Mouse (Mus musculus) limb, embryonic 15.5 days (tissue): ENCODE measurements around the gene Max. TPM values are rescaled to one million over a fixed set of nuclear protein-coding genes. Genes with fewer than 3 reads are reported as not detected.

ENCODE experiments used
- ATAC-seq: fragments of 200-750 bp; cut with Nextera tagmentation; 2 replicates; pipeline ENCODE4 v1.8.0; 2017; ENCODE audit warnings: low read depth, moderate TSS enrichment; ENCODE audit not compliant: insufficient number of reproducible peaks, low FRiP score, low TSS enrichment
- H3K27ac ChIP-seq: fragments of 300-500 bp; sonication (generic); 2 replicates; pipeline ENCODE4 v1.5.1; 2015; ENCODE audit warnings: moderate library complexity, mild to moderate bottlenecking, inconsistent platforms
- H3K27me3 ChIP-seq: fragments of 300-500 bp; sonication (generic); 2 replicates; pipeline ENCODE4 v1.6.1; 2015; ENCODE audit warnings: inconsistent platforms
- H3K36me3 ChIP-seq: fragments of 300-500 bp; sonication (generic); 2 replicates; pipeline ENCODE4 v1.6.1; 2015; ENCODE audit warnings: inconsistent platforms
- H3K4me1 ChIP-seq: fragments of 300-500 bp; sonication (generic); 2 replicates; pipeline ENCODE4 v1.6.1; 2015; ENCODE audit warnings: inconsistent platforms
- H3K4me2 ChIP-seq: fragments of 300-500 bp; sonication (generic); 2 replicates; pipeline ENCODE4 v1.6.1; 2015; ENCODE audit warnings: mild to moderate bottlenecking, inconsistent platforms
- H3K4me3 ChIP-seq: fragments of 300-500 bp; sonication (generic); 2 replicates; pipeline ENCODE4 v1.5.1; 2015; ENCODE audit warnings: mild to moderate bottlenecking, inconsistent platforms
- H3K9ac ChIP-seq: fragments of 300-500 bp; sonication (generic); 2 replicates; pipeline ENCODE4 v1.6.1; 2015; ENCODE audit warnings: inconsistent platforms
- H3K9me3 ChIP-seq: fragments of 300-500 bp; sonication (generic); 2 replicates; pipeline ENCODE4 v1.6.1; 2016; ENCODE audit warnings: inconsistent platforms
- WGBS: fragments of 180-500 bp; shearing (Covaris S2); methylation state at CpG from one replicate; pipeline ENCODE4 v1.1.7; 2015; 5-methylcytosine and 5-hydroxymethylcytosine counted together
- polyA plus RNA-seq: library from polyadenylated mRNA; unstranded; fragments of >200 nt; fragmentation: Nextera tagmentation; extraction: Ambion mirVana; gene quantifications from 2 replicates; pipeline ENCODE4 v1.2.1, GENCODE M21; 2015

Max gene
- polyA plus RNA-seq, 1 experiment from 2014 or later: 20.1 TPM

- no peak overlapping the region for H3K4me2 ChIP-seq
- no peak for ATAC-seq
- WGBS: 78% methylated on average over 10 of the region's 10 CpGs
Measured at GRCm38 (mm10) chr12:76894792-76895559, 67.0 kb downstream of the Max start.

GRCm38 (mm10) chr12:76892910-76893695 is 68.9 kb downstream of the Max start:
- no peak for ATAC-seq
- H3K9me3 ChIP-seq: no peaks in the 10 kb centered on the region
- no peaks in the 10 kb centered on the region for H3K27me3 ChIP-seq
- no peak overlapping the region for H3K4me2 ChIP-seq
- H3K4me1 ChIP-seq: peaks cover 15% of the 10 kb centered on the region; the same call in 1 of the 2 replicates
- peaks cover 33% of the 10 kb centered on the region for H3K36me3 ChIP-seq
- H3K4me3 ChIP-seq: no peak overlapping the region
- H3K9ac ChIP-seq: no peak overlapping the region
- no peak overlapping the region for H3K27ac ChIP-seq
- 86% methylated on average over 16 of the region's 16 CpGs for WGBS

More at GRCm38 (mm10) chr12:76894792-76895559, 67.0 kb downstream of the Max start:
- peaks cover 31% of the 10 kb centered on the region for H3K36me3 ChIP-seq
- no peak overlapping the region for H3K4me3 ChIP-seq
- no peak overlapping the region for H3K9ac ChIP-seq
- no peaks in the 10 kb centered on the region for H3K9me3 ChIP-seq
- H3K27ac ChIP-seq: 0 out of 2 replicates have a peak overlapping the region, but pooled peaks have one; percentile 22
- no peaks in the 10 kb centered on the region for H3K27me3 ChIP-seq
- H3K4me1 ChIP-seq: peaks cover 15% of the 10 kb centered on the region; the same call in 1 of the 2 replicates

GRCm38 (mm10) chr12:76891160-76891559 is 70.8 kb downstream of the Max start:
- Histone ChIP-seq H3K9ac (no peak overlapping the region), H3K27me3 (no peaks in the 10 kb centered on the region), H3K36me3 (peaks cover 37% of the 10 kb centered on the region), H3K27ac (no peak overlapping the region), H3K4me3 (no peak overlapping the region), H3K4me2 (no peak overlapping the region), H3K9me3 (no peaks in the 10 kb centered on the region), H3K4me1 (peaks cover 13% of the 10 kb centered on the region; the same call in 1 of the 2 replicates)
- WGBS: 86% methylated on average over 3 of the region's 3 CpGs
- ATAC-seq: no peak

GRCm38 (mm10) chr12:76889404-76890184 is 72.4 kb downstream of the Max start:
- no peak overlapping the region for H3K4me2 ChIP-seq
- WGBS: 89% methylated on average over 11 of the region's 11 CpGs
- no peaks in the 10 kb centered on the region for H3K9me3 ChIP-seq
- ATAC-seq: no peak
- H3K36me3 ChIP-seq: peaks cover 37% of the 10 kb centered on the region
- no peak overlapping the region for H3K4me3 ChIP-seq
- H3K27me3 ChIP-seq: no peaks in the 10 kb centered on the region
- no peak overlapping the region for H3K27ac ChIP-seq
- H3K9ac ChIP-seq: no peak overlapping the region
- no peaks in the 10 kb centered on the region for H3K4me1 ChIP-seq

GRCm38 (mm10) chr12:76887941-76888340 is 74.1 kb downstream of the Max start:
- no peak overlapping the region for H3K4me2 ChIP-seq
- no peak overlapping the region for H3K27ac ChIP-seq
- H3K27me3 ChIP-seq: no peaks in the 10 kb centered on the region
- peaks cover 37% of the 10 kb centered on the region for H3K36me3 ChIP-seq
- H3K9me3 ChIP-seq: no peaks in the 10 kb centered on the region
- WGBS: 92% methylated on average over 12 of the region's 12 CpGs
- peaks cover 9% of the 10 kb centered on the region for H3K4me1 ChIP-seq
- H3K9ac ChIP-seq: no peak overlapping the region
- no peak overlapping the region for H3K4me3 ChIP-seq
- ATAC-seq: no peak

Other genes starting within 250 kb of the Max start
- 108 and 132 TPM in 2 replicates for gene Churc1, start 196.7 kb downstream of the Max start, polyA plus RNA-seq
- gene Fntb, start 196.6 kb downstream of the Max start, polyA plus RNA-seq: 47.7 and 48.8 TPM in 2 replicates
- 0.20 and 0.41 TPM in 2 replicates for gene Gpx2, start 166.6 kb downstream of the Max start, polyA plus RNA-seq
- 28.3 and 28.6 TPM in 2 replicates for gene Rab15, start 139.3 kb downstream of the Max start, polyA plus RNA-seq